Mouse (Mus musculus): ENCODE measurements around the gene Zfp513.

Zfp513 gene

DNA sequence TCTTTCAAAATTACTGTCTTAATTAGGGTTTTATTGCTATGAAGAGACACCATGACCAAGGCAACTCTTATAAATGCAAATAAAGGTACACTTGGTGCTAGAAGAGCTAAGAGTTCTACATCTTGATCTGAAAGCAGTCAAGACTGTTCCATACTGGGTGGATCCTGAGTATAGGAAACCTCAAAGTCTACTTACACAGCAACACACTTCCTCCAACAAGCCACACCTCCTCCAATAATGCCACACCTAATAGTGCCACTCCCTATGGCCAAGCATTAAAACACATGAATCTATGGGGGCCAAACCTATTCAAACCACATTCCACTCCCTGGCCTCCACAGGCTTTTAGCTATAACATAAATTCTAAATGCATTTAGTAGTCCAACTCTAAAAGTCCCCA, 39.6 kb downstream of the Zfp513 start:
- no peak for DNase-seq

DNA sequence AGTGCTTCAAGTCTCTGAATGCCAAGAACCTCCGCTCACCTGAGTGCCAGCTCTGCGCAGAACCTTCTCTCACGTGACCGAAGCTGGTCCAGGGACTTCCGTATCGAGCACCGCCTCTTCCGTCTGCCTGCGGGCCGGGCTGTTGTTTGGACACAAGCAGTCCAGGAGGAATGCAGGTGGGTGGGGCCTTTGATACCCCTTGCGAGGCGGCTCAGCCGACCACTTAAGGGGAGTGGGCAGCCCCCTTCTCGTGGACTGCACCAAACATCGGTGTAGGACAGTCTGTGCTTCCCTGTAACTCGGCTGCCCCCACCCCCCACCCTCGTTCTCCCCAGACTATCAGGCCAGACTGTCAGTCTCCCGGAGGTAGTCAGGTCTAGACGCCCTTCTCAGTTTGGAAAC, 48.0 kb downstream of the Zfp513 start, which contains the start of gene Mpv17:
Gene Mpv17 (minus strand): TSS at position 100 of the 402 bp plus-strand sequence.
- peak; percentile 90 to 93 for DNase-seq

DNA sequence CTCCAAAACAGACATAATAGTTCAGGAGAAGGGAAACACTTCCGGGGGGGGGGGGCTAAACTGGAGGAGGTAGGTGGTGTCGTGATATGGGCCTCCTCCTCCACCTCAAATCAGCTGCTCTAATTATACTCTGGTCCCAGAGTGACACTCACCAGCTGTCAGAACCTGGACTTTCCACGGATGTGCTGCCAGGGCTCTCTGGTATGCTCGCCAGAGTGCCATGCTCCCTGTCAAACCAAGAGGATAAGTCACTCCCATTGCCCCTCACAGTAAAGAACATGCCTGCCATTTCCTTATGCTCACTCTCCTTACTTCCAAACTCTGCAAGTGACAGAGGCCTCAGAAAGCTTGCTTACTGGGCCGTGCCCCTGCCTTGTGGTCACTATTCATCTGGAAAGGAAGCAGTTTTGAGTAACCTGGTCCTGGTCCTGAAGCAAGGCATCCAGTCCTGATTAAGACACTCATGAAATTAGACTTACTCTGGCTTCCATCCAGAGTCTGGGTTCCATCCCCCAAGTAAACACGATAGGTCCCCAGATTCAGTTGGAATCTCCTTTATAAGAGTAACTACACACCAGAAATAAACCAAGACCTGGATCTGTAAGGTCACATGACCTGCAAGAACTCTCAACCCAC, 48.5 kb downstream of the Zfp513 start:
- peak in 1 of 2 experiments; percentile 25 for DNase-seq

DNA sequence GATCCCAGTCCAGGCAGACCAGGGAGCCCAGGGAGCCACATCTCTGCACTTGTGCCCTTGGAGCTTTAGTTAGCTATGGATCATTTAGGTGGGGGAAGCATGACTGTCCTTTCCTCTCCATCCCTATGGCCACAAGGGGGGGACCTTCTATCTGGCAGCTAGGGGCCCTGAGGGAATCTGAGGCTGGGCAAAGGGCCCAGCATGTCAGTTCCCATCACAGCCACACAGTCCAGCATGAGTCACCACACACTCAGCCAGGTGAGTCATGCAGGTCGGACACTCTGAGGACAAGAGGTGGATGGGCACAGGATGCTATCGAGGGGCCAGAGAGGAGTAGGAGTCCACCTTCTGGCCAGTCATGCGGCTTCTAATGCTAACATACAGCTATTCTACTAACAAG, 50.4 kb downstream of the Zfp513 start:
- no peak for DNase-seq

DNA sequence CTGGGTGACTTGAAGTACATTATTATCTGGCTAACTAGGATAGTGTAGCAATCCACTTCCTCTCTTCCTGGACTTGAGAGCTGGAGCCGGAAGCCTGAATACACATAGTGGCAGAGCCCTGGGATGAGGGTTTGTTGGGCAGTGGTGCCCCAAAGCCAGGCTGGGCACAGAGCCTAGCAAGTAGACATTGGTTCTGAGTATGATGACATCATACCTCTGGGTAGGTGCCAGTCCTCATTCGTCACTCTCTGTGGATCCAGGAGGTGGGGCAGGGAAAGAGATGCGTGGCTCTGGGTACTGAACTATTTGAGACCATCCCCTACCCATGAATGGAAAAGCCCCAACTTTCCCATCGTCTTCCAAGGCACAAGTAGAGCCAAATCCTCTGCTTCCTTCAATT, 52.3 kb downstream of the Zfp513 start:
- no peak for DNase-seq

Measured in kidney, adult 8-10 months (tissue).